Mouse (Mus musculus): ENCODE results near the gene Lemd1.

- TF ChIP-seq CTCF (IDR thresholded peaks at IDR 0.05) (no peak), POLR2A (IDR thresholded peaks at IDR 0.05; ENCODE audit: insufficient read depth, low read depth, low read length) (no peak), EP300 (IDR thresholded peaks at IDR 0.05; ENCODE audit: insufficient read depth, low read depth, low read length) (no peak)
Observed at GRCm38 (mm10) chr1:132260331-132260730, 69.1 kb downstream of the Lemd1 start.
